Mouse (Mus musculus): ENCODE data around the gene Dpp6. TPM values are rescaled to one million over a fixed set of nuclear protein-coding genes. Genes with fewer than 3 reads are reported as not detected.

The Dpp6 gene
- polyA plus RNA-seq, 1 experiment from 2014 or later = 0.76 TPM

GRCm38 (mm10) chr5:27317264-27317663, 500.3 kb downstream of the Dpp6 start:
- H3K36me3 ChIP-seq (ENCODE audit: control insufficient read depth, insufficient read depth) = no peaks in the 10 kb centered on the region
- no peak for TF ChIP-seq CTCF (IDR thresholded peaks at IDR 0.05; ENCODE audit: low read depth)
- ATAC-seq = no peak
- H3K9me3 ChIP-seq (ENCODE audit: control insufficient read depth) = no peaks in the 10 kb centered on the region
- no peak overlapping the region for H3K27ac ChIP-seq (ENCODE audit: low read depth, low read length)
- H3K4me3 ChIP-seq (ENCODE audit: low read depth, low read length) = no peak overlapping the region
- no peak overlapping the region for H3K9ac ChIP-seq (ENCODE audit: low read depth, low read length)
- H3K27me3 ChIP-seq (replicated peaks; ENCODE audit: control insufficient read depth, insufficient read depth, low read length) = no peaks in the 10 kb centered on the region
- H3K4me2 ChIP-seq (replicated peaks; ENCODE audit: low read depth) = no peak overlapping the region
- no peaks in the 10 kb centered on the region for H3K4me1 ChIP-seq (replicated peaks; ENCODE audit: control insufficient read depth, insufficient read depth, low read length)

DNA sequence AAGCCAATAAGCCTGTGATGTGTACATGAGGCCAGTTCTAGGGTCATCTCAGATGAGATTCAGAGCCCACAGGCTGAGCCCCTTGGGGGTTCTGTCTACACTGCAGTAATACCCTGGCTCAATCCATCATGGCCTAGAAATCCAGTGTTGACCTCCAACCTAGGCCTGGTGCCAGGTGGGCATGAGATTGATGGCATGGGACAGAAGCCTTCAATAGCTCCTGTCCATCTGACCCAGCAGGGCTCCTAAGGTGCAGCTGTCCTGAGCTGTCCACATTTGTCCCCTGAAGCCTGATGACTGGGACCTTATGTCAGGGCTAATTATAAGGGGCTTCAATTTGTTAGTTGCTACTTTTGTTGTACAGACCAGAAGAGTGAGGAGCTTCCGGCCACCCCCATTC, 500.8 kb downstream of the Dpp6 start:
- H3K4me3 ChIP-seq (ENCODE audit: low read depth, low read length) = no peak overlapping the region
- no peak overlapping the region for H3K4me2 ChIP-seq (replicated peaks; ENCODE audit: low read depth)
- no peak for ATAC-seq
- H3K27ac ChIP-seq (ENCODE audit: low read depth, low read length) = no peak overlapping the region
- no peaks in the 10 kb centered on the region for H3K9me3 ChIP-seq (ENCODE audit: control insufficient read depth)
- WGBS = 92% methylated on average over 1 of the region's 1 CpGs
- no peak overlapping the region for H3K9ac ChIP-seq (ENCODE audit: low read depth, low read length)
- TF ChIP-seq CTCF (IDR thresholded peaks at IDR 0.05; ENCODE audit: low read depth) = no peak
- no peaks in the 10 kb centered on the region for H3K36me3 ChIP-seq (ENCODE audit: control insufficient read depth, insufficient read depth)
- no peaks in the 10 kb centered on the region for H3K27me3 ChIP-seq (replicated peaks; ENCODE audit: control insufficient read depth, insufficient read depth, low read length)
- no peaks in the 10 kb centered on the region for H3K4me1 ChIP-seq (replicated peaks; ENCODE audit: control insufficient read depth, insufficient read depth, low read length)

- ATAC-seq = no peak
- 78% methylated on average over 4 of the region's 4 CpGs for WGBS
Measured at GRCm38 (mm10) chr5:27319731-27320130, 502.7 kb downstream of the Dpp6 start.

GRCm38 (mm10) chr5:27322895-27323792, 506.1 kb downstream of the Dpp6 start:
- ATAC-seq = no peak
- TF ChIP-seq CTCF (IDR thresholded peaks at IDR 0.05; ENCODE audit: low read depth) = no peak
- no peak overlapping the region for H3K4me2 ChIP-seq (replicated peaks; ENCODE audit: low read depth)
- H3K36me3 ChIP-seq (ENCODE audit: control insufficient read depth, insufficient read depth) = no peaks in the 10 kb centered on the region
- H3K27ac ChIP-seq (ENCODE audit: low read depth, low read length) = no peak overlapping the region
- no peak overlapping the region for H3K4me3 ChIP-seq (ENCODE audit: low read depth, low read length)
- H3K9ac ChIP-seq (ENCODE audit: low read depth, low read length) = no peak overlapping the region
- no peaks in the 10 kb centered on the region for H3K9me3 ChIP-seq (ENCODE audit: control insufficient read depth)
- H3K4me1 ChIP-seq (replicated peaks; ENCODE audit: control insufficient read depth, insufficient read depth, low read length) = no peaks in the 10 kb centered on the region
- 85% methylated on average over 3 of the region's 3 CpGs for WGBS
- H3K27me3 ChIP-seq (replicated peaks; ENCODE audit: control insufficient read depth, insufficient read depth, low read length) = no peaks in the 10 kb centered on the region

More at GRCm38 (mm10) chr5:27319731-27320130, 502.7 kb downstream of the Dpp6 start:
- Histone ChIP-seq H3K4me1 (replicated peaks; ENCODE audit: control insufficient read depth, insufficient read depth, low read length) (no peaks in the 10 kb centered on the region), H3K9ac (ENCODE audit: low read depth, low read length) (no peak overlapping the region), H3K36me3 (ENCODE audit: control insufficient read depth, insufficient read depth) (no peaks in the 10 kb centered on the region), H3K27ac (ENCODE audit: low read depth, low read length) (no peak overlapping the region), H3K4me3 (ENCODE audit: low read depth, low read length) (no peak overlapping the region), H3K9me3 (ENCODE audit: control insufficient read depth) (no peaks in the 10 kb centered on the region), H3K27me3 (replicated peaks; ENCODE audit: control insufficient read depth, insufficient read depth, low read length) (no peaks in the 10 kb centered on the region), H3K4me2 (replicated peaks; ENCODE audit: low read depth) (no peak overlapping the region)
- no peak for TF ChIP-seq CTCF (IDR thresholded peaks at IDR 0.05; ENCODE audit: low read depth)

GRCm38 (mm10) chr5:27324346-27324928, 507.4 kb downstream of the Dpp6 start:
- no peak overlapping the region for H3K9ac ChIP-seq (ENCODE audit: low read depth, low read length)
- H3K27ac ChIP-seq (ENCODE audit: low read depth, low read length) = no peak overlapping the region
- no peak overlapping the region for H3K4me3 ChIP-seq (ENCODE audit: low read depth, low read length)
- ATAC-seq = no peak
- no peak for TF ChIP-seq CTCF (IDR thresholded peaks at IDR 0.05; ENCODE audit: low read depth)
- H3K4me1 ChIP-seq (replicated peaks; ENCODE audit: control insufficient read depth, insufficient read depth, low read length) = no peaks in the 10 kb centered on the region
- H3K9me3 ChIP-seq (ENCODE audit: control insufficient read depth) = no peaks in the 10 kb centered on the region
- H3K27me3 ChIP-seq (replicated peaks; ENCODE audit: control insufficient read depth, insufficient read depth, low read length) = no peaks in the 10 kb centered on the region
- WGBS = 40% methylated on average over 3 of the region's 3 CpGs
- H3K4me2 ChIP-seq (replicated peaks; ENCODE audit: low read depth) = no peak overlapping the region
- no peaks in the 10 kb centered on the region for H3K36me3 ChIP-seq (ENCODE audit: control insufficient read depth, insufficient read depth)

DNA sequence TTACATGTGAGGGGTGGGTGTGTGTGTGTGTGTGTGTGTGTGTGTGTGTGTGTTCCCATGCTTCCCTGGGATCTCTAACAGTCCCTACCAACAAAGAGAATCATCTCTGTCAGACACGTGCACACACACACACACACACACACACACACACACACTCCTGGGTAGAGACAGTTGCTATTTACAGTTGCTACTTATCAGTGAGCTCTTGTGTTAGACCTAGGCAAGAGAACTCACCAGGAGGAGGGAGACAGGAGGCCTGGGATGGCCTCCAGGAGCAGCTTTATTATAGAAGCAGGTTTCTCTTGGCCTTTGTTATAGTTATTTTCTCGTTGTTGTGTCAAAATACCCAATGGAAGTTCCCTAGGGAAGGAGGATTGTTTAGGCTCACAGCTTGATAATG, 519.7 kb downstream of the Dpp6 start:
- no peak for ATAC-seq
- Histone ChIP-seq H3K4me1 (replicated peaks; ENCODE audit: control insufficient read depth, insufficient read depth, low read length) (no peaks in the 10 kb centered on the region), H3K27me3 (replicated peaks; ENCODE audit: control insufficient read depth, insufficient read depth, low read length) (no peaks in the 10 kb centered on the region), H3K4me3 (ENCODE audit: low read depth, low read length) (no peak overlapping the region), H3K4me2 (replicated peaks; ENCODE audit: low read depth) (no peak overlapping the region), H3K27ac (ENCODE audit: low read depth, low read length) (no peak overlapping the region), H3K36me3 (ENCODE audit: control insufficient read depth, insufficient read depth) (no peaks in the 10 kb centered on the region), H3K9ac (ENCODE audit: low read depth, low read length) (no peak overlapping the region), H3K9me3 (ENCODE audit: control insufficient read depth) (no peaks in the 10 kb centered on the region)
- WGBS = 66% methylated on average over 2 of the region's 2 CpGs
- TF ChIP-seq CTCF (IDR thresholded peaks at IDR 0.05; ENCODE audit: low read depth) = no peak

Data from intestine, postnatal 0 days (tissue).